Mouse (Mus musculus) liver, postnatal 0 days (tissue): ENCODE measurements around the gene Celf5. TPM values are rescaled to one million over a fixed set of nuclear protein-coding genes. Genes with fewer than 3 reads are reported as not detected.
A peak's percentile ranks its signal among the peaks of the same experiment; 100 is the strongest.

Experiments
- ATAC-seq: fragments of 200-750 bp; cut with Nextera tagmentation; 2 replicates; pipeline ENCODE4 v1.8.0; 2017; ENCODE audit warnings: mild to moderate bottlenecking, moderate library complexity
- DNase-seq: peaks from one replicate; pipeline ENCODE4 v3.0.0-alpha.2; 2016
- H3K27ac ChIP-seq: fragments of 300-500 bp; sonication (generic); 2 replicates; pipeline ENCODE4 v1.5.1; 2014; ENCODE audit warnings: antibody characterized with exemption, moderate library complexity, mild to moderate bottlenecking, low read depth
- H3K27me3 ChIP-seq: fragments of 300-500 bp; sonication (generic); 2 replicates; pipeline ENCODE4 v1.6.1; 2014; ENCODE audit warnings: low read length, control low read depth, mixed read lengths; ENCODE audit not compliant: insufficient read depth
- H3K36me3 ChIP-seq: fragments of 300-500 bp; sonication (generic); replicated peaks from 2 replicates; pipeline ENCODE4 v1.6.1; 2014; ENCODE audit warnings: mild to moderate bottlenecking, control low read depth, low read length, moderate library complexity, mixed read lengths; ENCODE audit not compliant: insufficient read depth
- H3K4me1 ChIP-seq: fragments of 300-500 bp; sonication (generic); 2 replicates; pipeline ENCODE4 v1.6.1; 2014; ENCODE audit warnings: antibody characterized with exemption, mild to moderate bottlenecking, control low read depth; ENCODE audit not compliant: insufficient read depth
- H3K4me2 ChIP-seq: fragments of 300-500 bp; sonication (generic); 2 replicates; pipeline ENCODE4 v1.6.1; 2014; ENCODE audit warnings: low read depth, mild to moderate bottlenecking, low read length, moderate library complexity, mixed read lengths
- H3K4me3 ChIP-seq: fragments of 300-500 bp; sonication (generic); 2 replicates; pipeline ENCODE4 v1.5.1; 2014; ENCODE audit warnings: low read depth, low read length
- H3K9ac ChIP-seq: fragments of 300-500 bp; sonication (generic); replicated peaks from 2 replicates; pipeline ENCODE4 v1.6.1; 2014; ENCODE audit warnings: mild to moderate bottlenecking, moderate library complexity
- H3K9me3 ChIP-seq: fragments of 300-500 bp; sonication (generic); 2 replicates; pipeline ENCODE4 v1.6.1; 2016; ENCODE audit warnings: mild to moderate bottlenecking, control low read depth, low read length, mixed read lengths
- CTCF ChIP-seq: sonication (generic); IDR thresholded peaks from 2 replicates; pipeline ENCODE4 v1.5.1; 2016; ENCODE audit warnings: antibody characterized with exemption, low read depth
- EP300 ChIP-seq: IDR thresholded peaks from 2 replicates; pipeline ENCODE4 v1.6.1; 2016; ENCODE audit warnings: antibody characterized with exemption, low read depth, mild to moderate bottlenecking
- whole genome bisulfite sequencing: fragments of 180-500 bp; shearing (Covaris S2); extraction: QIAGEN DNeasy Blood & Tissue Kit; methylation state at CpG from one replicate; pipeline ENCODE4 v1.1.7; 2014; ENCODE audit not compliant: insufficient replicate concordance; 5-methylcytosine and 5-hydroxymethylcytosine counted together
- polyA plus RNA-seq: library from polyadenylated mRNA; unstranded; fragments of >200 nt; fragmentation: Nextera tagmentation; extraction: Ambion mirVana; gene quantifications from 2 replicates; pipeline ENCODE4 v1.2.1, GENCODE M21; 2015

Celf5 gene
- polyA plus RNA-seq, 1 experiment from 2014 or later = not detected

DNA sequence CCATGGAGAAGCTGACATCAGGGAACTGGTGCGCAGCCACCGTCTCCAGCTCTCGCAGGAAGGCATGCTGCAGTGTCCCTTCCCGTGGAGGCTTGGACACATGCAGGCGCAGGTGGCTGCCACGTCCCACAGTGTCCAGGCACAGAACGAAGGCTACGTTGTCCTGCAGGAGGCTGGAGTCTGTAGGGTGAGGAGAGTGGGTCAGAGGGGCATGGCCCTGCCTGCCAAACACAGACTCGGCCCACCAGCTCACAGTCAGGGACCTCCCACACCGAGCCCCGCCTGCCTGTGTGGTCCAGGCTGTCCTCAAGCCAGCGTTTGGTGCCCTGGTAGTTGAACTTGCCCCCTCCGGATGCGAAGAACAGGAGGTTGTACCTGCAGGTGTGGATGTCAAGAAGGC lies 7.4 kb upstream of the Celf5 start:
- DNase-seq (no peak), ATAC-seq (no peak)
- peaks cover 9% of the 10 kb centered on the region for H3K4me1 ChIP-seq
- H3K36me3 ChIP-seq = peaks cover 69% of the 10 kb centered on the region
- H3K9me3 ChIP-seq = no peaks in the 10 kb centered on the region
- TF ChIP-seq CTCF (no peak), EP300 (no peak)
- WGBS = 84% methylated on average over 14 of the region's 14 CpGs
- no peak overlapping the region for H3K9ac ChIP-seq
- H3K4me3 ChIP-seq = no peak overlapping the region
- no peak overlapping the region for H3K4me2 ChIP-seq
- no peak overlapping the region for H3K27ac ChIP-seq
- no peaks in the 10 kb centered on the region for H3K27me3 ChIP-seq

DNA sequence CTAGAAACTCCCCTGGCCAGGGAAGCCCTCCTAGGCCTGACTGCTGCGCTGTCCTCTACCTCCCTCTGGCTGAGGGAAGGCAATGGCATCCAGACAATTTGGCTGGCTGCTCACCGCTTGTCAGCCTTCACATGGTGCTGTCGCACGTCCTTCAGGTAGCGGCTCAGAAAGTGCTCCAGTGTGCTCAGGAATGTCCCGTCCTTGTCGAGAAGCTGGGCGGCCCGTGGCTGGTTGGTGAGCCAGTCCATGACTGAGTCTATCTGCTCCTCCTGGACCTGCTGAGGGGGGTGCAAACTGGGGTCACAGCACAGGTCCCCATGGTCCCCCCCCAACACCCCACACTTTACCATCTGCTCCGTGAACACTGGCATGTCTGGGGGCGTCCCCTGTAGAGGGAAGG lies 5.6 kb upstream of the Celf5 start:
- Histone ChIP-seq H3K36me3 (peaks cover 67% of the 10 kb centered on the region), H3K9me3 (no peaks in the 10 kb centered on the region), H3K27ac (no peak overlapping the region), H3K4me2 (no peak overlapping the region), H3K27me3 (no peaks in the 10 kb centered on the region), H3K9ac (no peak overlapping the region), H3K4me3 (no peak overlapping the region), H3K4me1 (no peaks in the 10 kb centered on the region; the same call in 1 of the 2 replicates)
- TF ChIP-seq CTCF (no peak), EP300 (no peak)
- DNase-seq (no peak), ATAC-seq (no peak)
- 88% methylated on average over 11 of the region's 11 CpGs for WGBS

DNA sequence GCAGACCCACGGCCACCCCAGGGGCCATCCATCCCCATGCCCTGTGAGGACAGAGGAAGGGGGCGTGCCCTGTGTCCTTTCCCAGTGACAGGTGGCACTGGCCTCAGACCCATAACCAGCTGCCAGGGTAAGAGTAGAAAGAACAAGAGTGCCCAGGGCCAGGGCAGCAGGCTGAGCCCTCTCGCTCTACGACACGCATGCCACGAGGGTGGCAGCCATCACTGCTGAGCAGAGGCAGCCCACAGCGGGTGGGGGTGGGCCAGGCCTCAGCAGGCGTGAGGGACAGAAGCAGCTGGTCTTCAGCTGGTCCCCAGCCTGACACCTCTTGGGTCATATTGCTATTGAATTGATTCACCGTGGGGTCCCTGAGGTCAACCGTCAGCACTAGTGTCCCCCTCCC lies 4.0 kb upstream of the Celf5 start:
- Histone ChIP-seq H3K4me3 (no peak overlapping the region), H3K36me3 (peaks cover 51% of the 10 kb centered on the region), H3K9me3 (no peaks in the 10 kb centered on the region), H3K4me2 (no peak overlapping the region), H3K9ac (no peak overlapping the region), H3K27me3 (peaks cover 13% of the 10 kb centered on the region), H3K27ac (no peak overlapping the region), H3K4me1 (peaks cover 7% of the 10 kb centered on the region)
- TF ChIP-seq EP300 (no peak), CTCF (no peak)
- ATAC-seq (no peak), DNase-seq (no peak)
- 87% methylated on average over 10 of the region's 10 CpGs for WGBS

DNA sequence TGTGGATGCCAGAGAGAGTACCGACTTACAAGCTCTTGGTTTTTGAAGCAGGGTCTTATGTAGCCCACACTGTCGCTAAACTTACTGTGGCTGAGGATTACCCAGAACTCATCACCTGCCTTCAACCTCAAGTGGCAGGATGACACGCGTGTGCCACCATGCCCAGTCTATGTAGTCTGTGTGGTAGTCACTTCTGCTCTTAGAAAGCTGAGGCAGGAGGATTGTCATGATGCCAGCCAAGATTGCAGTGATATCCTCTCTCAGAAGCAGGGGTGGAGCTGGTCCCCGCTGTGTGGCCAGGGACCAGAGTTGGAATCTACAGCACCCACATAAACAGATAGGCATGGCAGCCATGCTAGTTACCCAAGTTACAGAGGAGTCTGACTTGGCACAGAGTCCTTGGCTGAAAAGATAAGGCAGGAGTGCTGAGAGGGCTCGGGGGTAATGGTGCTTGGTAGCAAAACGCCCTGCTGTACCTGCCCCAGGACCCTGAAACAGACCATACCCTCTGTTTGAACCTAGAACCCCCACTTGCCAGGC lies 3.0 kb upstream of the Celf5 start:
- Histone ChIP-seq H3K36me3 (peaks cover 42% of the 10 kb centered on the region), H3K4me2 (no peak overlapping the region), H3K9ac (no peak overlapping the region), H3K27me3 (peaks cover 22% of the 10 kb centered on the region), H3K4me3 (no peak overlapping the region), H3K4me1 (peaks cover 7% of the 10 kb centered on the region), H3K9me3 (no peaks in the 10 kb centered on the region), H3K27ac (no peak overlapping the region)
- TF ChIP-seq CTCF (no peak), EP300 (no peak)
- WGBS = 54% methylated on average over 7 of the region's 7 CpGs
- DNase-seq = no peak
- no peak for ATAC-seq

DNA sequence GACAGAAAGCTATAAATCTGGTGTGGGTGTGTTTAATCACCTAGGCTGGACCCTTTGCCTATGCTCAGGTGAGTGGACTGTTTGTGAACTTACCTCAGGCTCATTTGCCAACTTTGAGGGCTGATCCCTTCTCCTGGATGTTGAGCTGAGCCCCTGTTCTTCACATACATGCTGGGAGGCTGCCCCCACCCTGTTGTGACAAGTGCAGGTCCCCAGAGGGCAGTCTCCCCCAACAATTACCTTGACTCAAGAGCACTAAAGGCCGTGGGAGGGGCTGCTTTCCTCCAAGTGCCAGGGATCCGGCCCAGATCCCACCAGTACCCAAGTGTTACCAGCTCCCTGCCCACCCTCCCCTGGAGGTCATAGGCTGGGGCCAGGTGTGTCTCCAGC lies 2.5 kb upstream of the Celf5 start:
- no peak overlapping the region for H3K9ac ChIP-seq
- no peaks in the 10 kb centered on the region for H3K9me3 ChIP-seq
- no peak overlapping the region for H3K4me3 ChIP-seq
- H3K36me3 ChIP-seq = peaks cover 37% of the 10 kb centered on the region
- WGBS = 15% methylated on average over 2 of the region's 2 CpGs
- peaks cover 25% of the 10 kb centered on the region for H3K27me3 ChIP-seq
- H3K4me1 ChIP-seq = peaks cover 7% of the 10 kb centered on the region
- no peak overlapping the region for H3K27ac ChIP-seq
- no peak overlapping the region for H3K4me2 ChIP-seq
- no peak for DNase-seq
- ATAC-seq = no peak
- TF ChIP-seq CTCF = peak; percentile 51
- TF ChIP-seq EP300 = no peak

DNA sequence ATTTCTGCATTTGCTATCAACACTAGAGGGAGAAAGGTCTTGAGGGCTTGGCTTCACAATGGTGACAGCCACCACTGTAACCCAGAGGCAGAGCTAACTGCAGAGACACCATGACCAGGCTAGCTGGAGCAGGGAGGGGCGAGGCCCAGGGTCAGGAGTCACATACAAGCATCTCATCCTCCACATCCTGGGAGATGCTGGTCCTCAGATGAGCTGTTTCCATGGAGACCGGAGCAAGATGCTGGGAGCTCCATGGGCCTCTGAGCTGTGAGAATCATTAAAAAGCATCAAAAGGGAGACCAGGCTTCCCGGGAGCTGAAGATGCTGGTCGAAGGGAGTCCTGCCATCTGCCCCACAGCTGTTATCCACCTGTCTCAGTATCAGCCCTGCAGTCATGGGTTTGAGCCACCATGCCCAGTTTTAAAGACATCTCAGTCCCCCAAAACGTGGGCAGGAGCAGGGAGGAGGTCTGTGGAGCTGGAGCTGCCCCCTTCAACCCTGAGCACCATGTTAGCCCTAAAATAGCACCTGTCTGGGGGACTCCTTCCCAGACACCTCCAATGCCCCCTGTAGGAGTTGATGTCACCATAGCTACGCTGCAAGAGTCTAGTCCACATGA lies 2.0 kb upstream of the Celf5 start:
- Histone ChIP-seq H3K36me3 (peaks cover 32% of the 10 kb centered on the region), H3K4me3 (no peak overlapping the region), H3K27me3 (peaks cover 25% of the 10 kb centered on the region), H3K9me3 (no peaks in the 10 kb centered on the region), H3K9ac (no peak overlapping the region), H3K4me2 (no peak overlapping the region), H3K27ac (no peak overlapping the region), H3K4me1 (peaks cover 7% of the 10 kb centered on the region)
- no peak for ATAC-seq
- WGBS = 59% methylated on average over 6 of the region's 6 CpGs
- DNase-seq = no peak
- TF ChIP-seq CTCF (no peak), EP300 (no peak)
